Mouse (Mus musculus): Measurements from ENCODE around the gene Vipr1. TPM values are rescaled to one million over a fixed set of nuclear protein-coding genes. Genes with fewer than 3 reads are reported as not detected.

Vipr1 gene
- polyA plus RNA-seq, 3 experiments from 2014 or later: 0.98 to 2.4 (median 1.8) TPM

DNA sequence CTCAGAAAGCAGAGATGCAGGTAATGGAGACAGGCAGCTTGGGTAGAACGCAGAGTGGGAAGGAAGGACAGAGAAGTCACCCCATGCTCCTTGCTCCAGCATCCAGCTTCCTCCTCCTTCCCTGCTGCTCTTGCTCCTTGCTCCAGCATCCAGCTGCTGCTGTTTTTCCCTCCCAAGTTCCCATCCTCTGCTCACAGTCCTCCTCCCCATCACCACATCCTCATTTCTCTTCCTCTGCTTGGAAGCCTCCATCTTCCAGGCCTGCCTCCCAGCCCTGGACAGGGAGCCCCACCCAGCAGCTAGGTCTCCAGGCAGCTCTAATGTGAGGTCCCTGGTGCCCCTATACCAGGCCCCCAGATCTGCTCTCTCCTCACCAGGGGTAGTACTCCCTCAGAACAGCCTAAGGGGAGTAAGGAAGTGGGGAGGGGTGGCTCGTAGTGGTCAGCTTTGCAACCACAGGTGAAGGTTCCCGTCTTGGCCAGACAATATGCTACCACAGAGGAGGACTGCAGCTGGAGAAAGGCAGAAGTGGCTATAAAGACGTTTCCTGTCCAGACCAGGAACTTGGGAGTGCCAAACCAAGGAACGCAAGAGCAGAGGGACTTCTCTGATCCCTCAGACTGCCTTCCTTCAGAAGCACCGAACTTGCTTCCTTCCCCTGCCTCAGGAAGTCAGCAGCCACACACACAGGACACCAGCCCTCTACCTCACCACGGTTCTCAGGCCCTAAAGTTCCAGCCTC, 6.5 kb upstream of the Vipr1 start:
- no peak for ATAC-seq

DNA sequence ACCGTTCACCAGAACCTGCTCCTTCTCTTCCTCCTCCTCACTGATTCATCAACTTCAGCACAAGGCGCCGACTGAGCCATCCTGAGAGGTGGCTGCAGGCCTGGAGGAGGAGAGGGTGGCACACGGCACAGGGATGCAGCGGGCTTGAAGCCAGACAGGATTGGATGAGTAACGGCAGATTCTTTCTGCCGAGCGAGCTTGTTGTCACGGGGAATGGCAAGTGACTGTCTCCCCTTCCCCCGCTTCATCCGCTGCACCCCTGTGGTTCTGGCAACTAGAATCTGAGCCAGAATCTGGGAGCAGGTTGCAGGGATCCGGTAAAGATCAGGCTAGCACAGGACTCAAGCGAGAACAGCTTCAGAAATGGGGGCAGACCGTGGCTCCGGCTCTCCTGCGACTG, 2.7 kb upstream of the Vipr1 start:
- ATAC-seq: no peak

DNA sequence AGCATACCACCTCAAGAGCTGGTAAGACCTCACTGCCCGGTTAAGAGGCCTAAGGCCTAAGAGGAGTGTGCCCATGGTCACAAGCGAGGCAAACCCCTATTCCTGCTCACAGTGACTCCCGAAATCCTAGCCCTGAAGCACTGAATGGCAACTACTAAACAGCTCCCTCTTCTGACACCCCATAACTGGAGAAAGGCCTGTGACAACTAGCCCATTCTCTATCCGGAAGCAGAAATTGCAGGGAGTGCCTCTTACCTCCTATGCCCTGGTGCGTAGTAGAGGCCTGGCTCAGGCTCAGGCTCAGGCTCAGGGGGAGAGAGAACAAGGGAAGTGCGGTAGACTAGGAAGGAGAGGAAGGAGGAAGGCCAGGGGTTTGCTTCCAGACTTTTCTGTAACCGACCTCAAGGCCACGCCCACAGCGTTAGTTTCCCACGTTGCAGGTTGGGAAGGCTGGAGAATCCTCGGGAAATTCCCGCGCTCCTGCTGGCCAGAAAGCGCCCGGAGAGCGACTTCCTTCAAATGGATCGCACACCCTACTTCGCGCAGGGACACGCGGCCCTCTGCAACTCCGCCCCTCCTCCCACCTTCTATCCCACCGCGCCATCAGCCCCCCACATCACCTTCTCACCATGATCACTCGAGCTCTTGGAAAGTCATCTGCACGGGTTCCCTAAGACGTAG, 1.1 kb upstream of the Vipr1 start:
- ATAC-seq: no peak

DNA sequence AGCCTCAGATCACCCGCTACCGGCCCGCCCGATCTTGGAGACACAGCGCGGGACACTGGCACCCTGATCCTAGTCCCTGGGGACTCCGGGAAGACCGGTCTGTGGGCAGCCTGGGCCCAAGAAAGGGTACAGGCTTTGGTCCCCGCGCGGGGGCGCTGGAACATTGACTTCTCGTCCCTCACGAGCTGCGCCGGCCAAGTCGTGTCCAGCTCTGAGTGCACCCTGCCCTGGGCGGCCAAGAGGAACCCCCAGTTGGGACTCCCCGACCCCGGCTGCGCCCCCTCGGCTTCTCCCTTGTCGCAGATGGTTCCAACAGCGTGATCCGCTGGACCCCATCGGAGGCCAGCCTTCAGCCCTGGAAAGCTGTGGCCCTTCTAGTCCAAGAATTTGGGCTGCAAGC, 515 bp upstream of the Vipr1 start, which contains the start of gene Lyzl4:
Gene Lyzl4, minus strand, starts transcription at position 96 of the 400 bp plus-strand sequence.
- peak; percentile 27 for ATAC-seq

DNA sequence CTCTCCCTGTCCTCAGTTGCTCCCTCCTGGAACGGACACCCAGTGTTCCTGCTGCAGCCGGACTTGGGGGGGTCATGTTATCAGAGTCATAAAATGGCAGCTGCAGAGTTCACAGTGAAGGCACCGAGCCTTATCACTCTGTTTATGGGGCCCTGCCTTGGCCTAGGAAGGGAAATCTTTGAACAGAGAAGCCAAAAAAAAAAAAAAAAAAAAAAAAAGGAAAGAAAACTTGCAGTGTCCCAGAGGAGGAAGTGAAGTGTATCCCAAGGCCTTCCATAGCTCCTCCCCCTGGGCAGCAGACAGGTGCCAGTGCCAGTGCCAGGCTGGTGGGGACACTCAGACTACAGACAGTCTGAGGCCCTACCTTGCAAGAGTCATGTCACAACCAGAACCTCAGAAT, 2.3 kb downstream of the Vipr1 start:
- no peak for ATAC-seq

DNA sequence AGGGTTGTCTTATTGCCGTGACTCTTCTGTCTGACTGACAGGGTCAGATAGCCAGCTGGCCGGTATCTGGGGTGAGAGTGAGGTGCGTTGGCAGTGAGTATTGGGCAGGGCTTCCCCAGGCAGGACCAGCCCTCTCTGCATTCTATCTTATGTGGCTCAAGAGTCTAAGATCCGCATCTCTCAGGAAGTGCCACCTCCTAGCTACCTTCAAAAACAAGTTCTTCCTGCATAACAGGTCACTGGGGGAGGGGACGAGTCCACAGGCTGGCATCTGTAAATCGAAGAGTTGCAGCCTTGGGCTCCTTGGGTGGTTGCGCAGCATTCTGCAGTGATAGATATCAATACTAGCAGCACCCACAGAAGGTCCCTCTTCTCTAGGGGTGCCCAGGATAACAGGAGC, 4.5 kb downstream of the Vipr1 start:
- ATAC-seq: no peak

DNA sequence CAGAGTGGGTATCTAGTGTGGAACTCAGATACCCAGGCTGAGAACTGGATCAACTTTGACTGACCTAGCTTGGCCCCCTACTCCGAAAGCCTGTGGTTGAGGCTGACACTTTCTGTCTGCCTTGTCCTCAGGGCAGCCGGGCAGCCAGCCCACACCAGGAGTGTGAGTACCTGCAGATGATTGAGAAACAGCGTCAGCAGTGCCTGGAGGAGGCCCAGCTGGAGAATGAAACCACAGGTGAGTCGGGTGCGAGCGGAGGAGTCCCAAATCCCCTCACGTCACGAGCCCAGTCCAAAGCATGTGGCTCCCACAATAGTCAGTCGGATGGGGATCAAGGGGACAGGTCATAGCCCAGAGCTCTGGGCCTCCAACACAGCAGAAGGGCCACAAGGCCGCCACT, 11.2 kb downstream of the Vipr1 start:
- ATAC-seq: no peak

DNA sequence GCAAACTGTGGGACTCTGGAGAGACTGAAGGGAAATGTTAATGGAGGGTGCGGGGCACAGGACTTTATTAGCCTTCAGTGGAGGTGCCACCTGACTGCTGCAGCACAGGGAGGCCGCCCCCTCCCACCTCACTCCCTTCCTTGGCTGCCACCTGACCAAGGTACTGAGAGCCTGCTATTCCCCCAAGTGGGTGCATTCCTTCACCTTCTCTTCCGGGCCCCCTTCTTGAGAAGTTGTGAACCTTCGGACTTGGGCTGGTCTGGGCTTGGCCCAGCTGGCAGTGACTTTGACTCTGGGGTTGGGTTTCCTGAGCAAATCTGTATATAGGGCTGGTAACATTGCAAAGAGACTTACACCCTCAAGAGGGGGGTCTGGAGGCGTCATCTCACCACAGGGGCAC, 13.8 kb downstream of the Vipr1 start:
- ATAC-seq: no peak

DNA sequence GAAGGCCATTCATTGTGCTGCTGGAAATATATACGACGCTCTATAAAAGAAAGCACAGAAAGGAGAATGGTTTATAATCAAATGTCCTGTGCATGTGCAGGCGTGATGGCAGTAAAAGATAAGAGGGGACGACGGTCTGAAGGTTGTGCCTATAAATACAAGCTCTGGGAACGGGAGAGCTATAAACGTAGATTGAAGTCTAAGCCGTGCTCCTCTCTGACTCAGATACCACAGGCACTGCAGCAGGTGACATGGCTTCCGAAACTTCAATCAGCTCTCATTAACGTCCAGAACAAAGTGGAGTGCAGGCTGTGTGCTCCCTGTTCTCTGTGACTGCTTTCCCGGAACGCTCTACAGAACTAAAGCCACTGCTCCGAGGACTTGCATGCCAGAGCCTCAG, 14.6 kb downstream of the Vipr1 start:
- no peak for ATAC-seq

DNA sequence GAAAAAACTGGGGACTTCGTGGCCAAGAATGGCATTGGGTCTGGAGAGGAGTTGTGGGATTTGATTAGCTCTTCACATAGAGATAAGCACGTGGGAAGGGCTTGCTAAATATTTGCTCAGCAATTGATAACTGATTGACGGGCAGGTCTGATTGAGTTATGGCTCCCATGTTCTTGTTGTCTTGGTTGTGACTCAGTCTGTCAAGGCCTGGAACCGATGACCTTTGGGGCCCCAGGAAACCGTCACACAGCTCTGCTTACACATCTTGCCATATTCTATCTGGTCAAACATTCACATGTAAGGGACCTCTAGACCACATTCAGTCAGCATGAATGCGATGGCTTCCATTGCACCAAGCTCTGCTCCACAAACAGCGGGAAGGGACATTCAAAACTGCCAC, 15.7 kb downstream of the Vipr1 start:
- ATAC-seq: no peak

DNA sequence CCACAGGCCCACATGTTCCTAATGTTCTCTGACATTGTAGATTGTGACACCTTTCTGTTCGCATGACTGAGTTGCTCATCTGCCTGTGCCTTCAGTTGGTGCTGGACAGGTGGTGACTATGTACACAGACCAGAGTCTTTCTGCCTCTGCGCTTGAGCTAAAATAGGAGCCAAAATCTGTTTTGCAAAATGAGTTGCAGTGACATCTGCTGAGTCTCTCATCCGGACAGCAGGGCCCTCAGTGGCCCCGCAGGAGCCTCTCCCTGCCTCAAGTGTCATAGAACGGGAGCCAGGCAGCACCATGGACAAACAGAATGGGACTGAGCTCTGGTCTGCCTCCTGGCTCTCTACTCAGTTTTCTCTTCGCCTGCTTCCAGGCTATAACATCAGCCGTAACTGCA, 17.3 kb downstream of the Vipr1 start:
- ATAC-seq: no peak

DNA sequence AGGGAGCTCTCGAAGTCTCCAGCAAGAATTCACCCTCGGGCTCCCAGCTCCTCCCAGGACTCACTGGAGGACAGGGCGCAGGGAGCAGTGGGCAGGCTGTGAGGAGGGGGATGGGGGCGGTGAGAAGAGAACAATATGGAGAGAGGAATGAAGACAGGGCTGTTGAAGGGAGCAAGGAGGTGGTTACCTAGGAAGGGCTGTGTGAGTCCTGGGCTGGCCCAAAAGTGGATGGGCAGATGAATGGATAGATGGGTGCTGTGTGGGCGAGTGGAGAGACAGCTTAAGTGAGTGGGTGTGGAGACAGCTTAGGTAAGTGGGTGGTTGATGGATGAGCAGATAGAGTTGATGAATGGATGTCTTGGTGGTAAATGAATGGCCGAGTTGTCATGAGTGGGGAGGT, 21.0 kb downstream of the Vipr1 start:
- ATAC-seq: no peak

DNA sequence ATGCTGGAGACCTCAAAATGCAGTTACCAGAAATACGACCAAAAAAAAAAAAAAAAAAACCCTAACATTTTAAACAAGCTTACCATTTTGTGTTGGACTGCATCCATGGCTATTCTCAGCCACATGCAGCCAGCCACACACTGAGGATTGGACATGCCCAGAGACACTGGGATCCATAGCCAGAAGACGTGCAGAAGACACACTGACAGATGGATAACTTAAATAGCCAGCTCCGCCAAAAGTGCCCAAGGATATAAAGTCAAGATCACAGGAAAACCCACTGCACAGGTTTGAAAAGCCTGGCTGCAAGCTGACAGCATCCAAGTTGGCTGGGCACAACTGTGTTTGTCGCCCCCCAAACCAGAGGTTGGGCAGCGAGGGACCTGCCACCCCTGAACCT, 21.6 kb downstream of the Vipr1 start:
- ATAC-seq: no peak

DNA sequence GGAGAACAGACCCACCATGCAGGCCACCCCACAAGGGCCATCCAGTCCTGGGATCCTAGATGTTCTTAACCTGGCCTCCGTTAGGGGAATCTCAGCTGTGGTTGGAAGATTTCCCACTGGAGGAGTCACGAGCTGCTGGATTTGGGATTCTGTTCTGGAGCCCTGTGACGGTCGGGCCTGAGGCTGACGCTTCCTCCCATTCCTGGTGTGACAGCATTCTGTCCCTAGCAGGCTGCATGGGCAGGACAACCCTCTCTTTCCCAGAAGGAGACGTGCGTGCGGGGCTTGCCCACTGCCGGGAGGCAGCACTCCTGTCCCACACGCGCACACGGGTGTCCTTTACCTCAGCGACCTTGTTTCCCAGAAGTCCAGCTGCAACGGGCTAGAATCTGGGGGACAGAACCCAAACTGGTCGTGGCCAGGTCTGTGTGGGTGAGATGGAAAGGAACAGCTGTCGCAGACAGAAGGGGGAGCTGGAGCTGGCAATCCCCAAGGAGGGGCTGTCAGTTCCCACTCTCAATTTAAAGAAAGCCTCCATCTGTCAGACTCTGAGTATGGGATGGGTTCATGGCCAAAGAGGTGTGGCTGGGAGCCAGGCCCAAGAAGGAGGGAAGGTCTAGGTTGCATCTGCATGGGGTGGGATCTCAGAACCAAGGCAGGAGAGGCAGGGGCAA, 24.6 kb downstream of the Vipr1 start:
- no peak for ATAC-seq

DNA sequence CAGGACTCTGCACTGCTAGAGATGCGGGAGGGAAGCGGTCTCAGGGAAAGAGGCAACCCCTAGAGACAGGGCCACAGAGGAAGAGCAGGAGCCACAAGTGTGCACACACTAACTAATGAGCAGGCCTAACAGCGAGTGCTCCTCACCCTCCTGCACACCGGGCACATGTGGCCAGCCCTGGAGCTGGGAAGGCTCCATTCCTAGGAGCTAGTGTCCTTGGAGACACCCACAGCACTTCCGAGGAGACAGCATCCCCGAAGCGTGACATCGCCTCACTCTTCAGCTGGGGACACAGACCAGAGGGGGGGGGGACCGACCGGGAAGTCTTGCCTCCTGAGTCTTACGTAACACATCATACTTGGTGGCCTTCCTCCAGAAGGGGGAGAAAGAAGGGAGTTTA, 25.3 kb downstream of the Vipr1 start:
- no peak for ATAC-seq

DNA sequence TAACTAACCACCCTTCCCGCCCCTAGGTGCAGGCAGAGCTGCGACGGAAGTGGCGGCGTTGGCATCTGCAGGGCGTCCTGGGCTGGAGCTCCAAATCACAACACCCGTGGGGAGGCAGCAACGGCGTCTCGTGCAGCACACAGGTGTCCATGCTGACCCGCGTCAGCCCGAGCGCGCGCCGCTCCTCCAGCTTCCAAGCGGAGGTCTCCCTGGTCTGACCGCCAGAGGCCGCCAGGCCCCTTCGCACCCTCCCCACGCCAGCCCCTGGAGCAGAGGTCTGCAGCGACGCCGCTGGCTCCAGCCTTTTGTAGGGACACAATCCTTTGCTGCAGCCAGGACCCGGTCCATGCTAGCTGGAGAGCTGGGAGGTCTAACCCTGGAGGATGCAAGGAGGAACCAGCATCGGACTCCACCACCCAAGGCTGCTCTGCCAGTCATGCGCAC, 26.9 kb downstream of the Vipr1 start:
- peak; percentile 62 for ATAC-seq

DNA sequence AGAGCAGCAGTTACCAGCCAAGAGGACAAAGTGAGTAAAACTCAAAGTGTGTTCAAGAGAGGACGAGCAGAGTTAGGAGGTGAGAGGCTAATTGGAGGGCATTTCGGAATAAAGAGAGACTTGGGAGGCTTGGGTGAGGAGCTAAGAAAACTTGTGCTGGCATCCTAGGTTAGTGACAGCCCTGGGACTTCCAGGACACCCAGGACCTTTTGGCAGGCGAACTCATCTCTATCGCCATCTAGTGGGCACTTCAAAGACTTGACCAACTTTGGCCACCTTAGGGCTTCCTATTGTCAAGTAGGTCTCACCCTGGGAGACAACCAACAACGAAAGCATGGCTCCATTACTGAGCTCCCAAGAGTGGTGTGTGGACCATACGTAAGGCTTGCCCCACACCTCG, 28.8 kb downstream of the Vipr1 start:
- ATAC-seq: no peak

DNA sequence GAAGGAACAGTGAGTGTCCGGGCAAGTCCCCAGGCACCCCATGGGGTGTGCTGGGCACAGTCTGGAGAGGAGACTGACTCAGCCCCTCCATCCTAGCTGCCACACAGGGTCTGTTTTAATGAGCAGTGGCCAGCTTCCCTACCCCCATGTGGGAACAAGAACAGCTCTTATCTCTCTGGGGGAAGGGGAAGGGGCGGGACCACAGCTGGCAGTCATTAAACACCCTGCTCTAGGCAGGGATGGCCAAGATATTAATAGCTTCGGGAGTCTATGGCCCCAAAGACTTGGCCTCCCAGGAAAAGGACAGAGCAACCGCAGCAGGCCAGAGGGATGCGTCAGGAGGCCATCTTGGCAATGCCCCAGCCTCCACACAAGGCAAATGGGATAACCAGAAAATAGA, 29.8 kb downstream of the Vipr1 start:
- no peak for ATAC-seq

DNA sequence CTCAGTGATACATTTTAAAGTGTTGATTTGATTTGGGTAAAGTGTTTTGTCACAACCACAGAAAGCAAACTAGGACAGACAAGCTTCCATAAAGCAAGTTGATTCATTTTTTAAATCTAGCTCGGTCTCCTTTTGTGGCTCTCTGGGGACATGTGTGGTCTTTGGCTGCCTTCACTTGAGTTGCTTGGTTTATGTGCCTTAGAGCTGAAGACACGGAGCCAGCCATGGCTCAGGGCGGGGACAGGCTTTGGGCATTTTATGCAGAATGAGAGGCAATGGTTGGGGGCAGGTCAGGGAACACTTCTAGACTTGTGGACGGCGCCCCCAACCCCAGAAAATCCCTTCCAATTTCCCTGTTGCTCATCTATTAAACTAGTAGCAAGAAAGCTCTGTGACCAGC, 31.2 kb downstream of the Vipr1 start:
- ATAC-seq: no peak

DNA sequence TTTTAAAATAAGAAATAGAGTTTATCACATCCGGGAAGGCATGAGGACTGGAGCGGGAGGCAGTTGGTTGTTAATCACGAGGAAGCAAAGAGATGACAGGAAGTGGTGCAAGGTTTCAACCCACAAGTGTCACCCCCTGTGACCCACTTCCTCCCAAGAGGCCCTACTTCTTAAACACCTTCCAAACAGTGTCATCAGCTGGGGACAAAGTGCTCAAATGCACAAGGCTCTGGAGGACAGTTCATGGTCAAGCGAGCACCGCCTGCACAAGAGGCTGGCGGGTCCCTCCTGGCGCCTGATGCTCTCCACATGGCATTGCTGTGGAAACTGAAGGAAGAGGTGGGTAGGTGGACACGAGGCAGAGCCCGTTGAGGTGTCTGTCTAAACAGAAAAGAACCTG, 32.5 kb downstream of the Vipr1 start:
- ATAC-seq: peak; percentile 92

DNA sequence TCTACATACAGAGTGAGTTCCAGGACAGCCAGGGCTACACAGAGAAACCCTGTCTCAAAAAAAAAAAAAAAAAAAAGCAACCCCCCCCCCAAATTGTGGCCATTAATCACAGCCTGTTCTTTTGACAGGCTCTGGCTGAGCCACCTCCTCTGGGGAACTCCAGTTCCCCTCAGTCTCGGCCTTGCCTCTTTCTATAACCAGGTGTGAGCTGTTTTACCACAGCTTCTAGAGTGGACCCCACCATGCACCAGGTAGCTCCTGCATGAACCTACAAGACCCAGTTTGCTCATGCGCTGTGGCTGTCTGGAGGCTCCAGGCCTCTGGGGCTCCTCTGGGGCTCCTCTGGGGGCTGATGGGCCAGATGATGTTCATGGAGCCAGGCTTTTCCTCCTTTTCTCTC, 33.0 kb downstream of the Vipr1 start:
- no peak for ATAC-seq

DNA sequence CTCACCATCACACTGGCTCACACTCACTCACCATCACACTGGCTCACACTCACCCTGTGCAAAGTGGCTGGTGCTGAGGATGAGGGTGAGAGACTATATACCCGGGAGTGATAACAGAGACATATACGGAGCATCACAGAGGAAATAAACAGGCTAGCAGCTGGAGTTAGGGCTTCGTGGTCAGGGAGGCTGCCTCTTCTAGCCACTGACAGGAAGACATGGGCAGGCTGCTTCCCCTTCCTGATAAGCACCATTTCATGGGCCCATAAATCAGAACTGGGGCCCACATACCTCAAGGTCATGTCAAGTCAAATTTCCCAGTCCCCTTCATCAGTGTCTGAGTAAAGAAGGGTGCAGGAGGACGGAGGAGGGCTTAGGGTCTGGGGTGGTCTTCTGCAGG, 34.6 kb downstream of the Vipr1 start:
- peak; percentile 16 for ATAC-seq

DNA sequence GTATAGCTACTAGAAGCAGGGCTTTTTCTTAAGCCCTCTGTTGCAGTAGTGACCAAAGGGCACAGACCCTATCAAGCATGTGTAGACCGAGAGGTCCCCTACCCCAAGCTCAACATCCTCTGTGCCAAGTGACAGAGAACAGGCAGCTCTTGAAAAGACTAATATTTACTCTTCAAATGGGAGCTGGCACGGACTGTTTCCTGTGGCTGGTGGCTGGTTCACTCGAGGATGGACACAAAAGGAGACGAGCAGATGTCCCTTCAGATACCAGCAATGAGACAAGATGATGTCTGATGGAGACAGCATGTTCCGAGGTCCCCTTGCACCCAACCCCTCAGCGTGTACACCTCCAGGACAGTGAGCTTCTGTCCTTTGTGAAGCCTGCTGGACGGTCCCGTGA, 35.0 kb downstream of the Vipr1 start:
- no peak for ATAC-seq

DNA sequence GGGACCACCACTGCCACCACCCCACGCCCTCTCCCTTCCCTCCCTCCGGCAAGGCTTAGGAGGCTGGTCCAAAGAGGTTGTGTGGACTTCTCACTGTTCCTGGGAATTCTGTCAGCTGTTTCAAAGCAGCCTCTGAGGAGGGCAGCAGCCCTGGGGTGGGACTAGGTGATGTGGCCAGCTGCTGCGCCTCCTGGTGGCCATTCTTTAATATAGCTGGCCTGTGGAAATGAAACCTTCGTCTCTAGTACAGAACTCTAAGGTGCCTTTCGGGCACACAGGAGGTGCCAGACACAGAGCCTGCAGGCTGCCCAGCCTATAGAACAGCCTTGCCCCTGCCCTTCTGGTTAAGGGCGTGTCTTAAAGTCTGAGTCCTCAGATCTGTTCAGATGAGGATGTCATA, 37.0 kb downstream of the Vipr1 start:
- ATAC-seq: no peak
